Mouse (Mus musculus): ENCODE results near the gene Gan. TPM values are rescaled to one million over a fixed set of nuclear protein-coding genes. Genes with fewer than 3 reads are reported as not detected.

Gan gene
- total RNA-seq, 2 experiments from 2014 or later = 22.6 to 24.7 TPM

GRCm38 (mm10) chr8:117156866-117157768 lies 818 bp upstream of the Gan start:
- DNase-seq (ENCODE audit: low spot score in 2 of 2) = no peak

GRCm38 (mm10) chr8:117157769-117158091 lies 205 bp upstream of the Gan start:
- peak; percentile 97 to 99 for DNase-seq (ENCODE audit: low spot score in 2 of 2)

GRCm38 (mm10) chr8:117159031-117159430 lies 1.1 kb downstream of the Gan start:
- no peak for DNase-seq (ENCODE audit: low spot score in 2 of 2)

GRCm38 (mm10) chr8:117164912-117165311 lies 7.0 kb downstream of the Gan start:
- DNase-seq (ENCODE audit: low spot score in 2 of 2) = no peak

- no peak for DNase-seq (ENCODE audit: low spot score in 2 of 2)
These were observed 7.6 kb downstream of the Gan start for GRCm38 (mm10) chr8:117165542-117165941.

- DNase-seq (ENCODE audit: low spot score in 2 of 2) = no peak
These were observed 8.6 kb downstream of the Gan start for GRCm38 (mm10) chr8:117166515-117166914.

GRCm38 (mm10) chr8:117167243-117167883 lies 9.4 kb downstream of the Gan start:
- no peak for DNase-seq (ENCODE audit: low spot score in 2 of 2)

- DNase-seq (ENCODE audit: low spot score in 2 of 2) = no peak
These were observed 10.4 kb downstream of the Gan start for GRCm38 (mm10) chr8:117168378-117168777.

GRCm38 (mm10) chr8:117171826-117172225 lies 13.9 kb downstream of the Gan start:
- no peak for DNase-seq (ENCODE audit: low spot score in 2 of 2)

GRCm38 (mm10) chr8:117172904-117173303 lies 15.0 kb downstream of the Gan start:
- peak in 1 of 2 experiments; percentile 31 for DNase-seq (ENCODE audit: low spot score in 2 of 2)

- no peak for DNase-seq (ENCODE audit: low spot score in 2 of 2)
These were observed 15.8 kb downstream of the Gan start for GRCm38 (mm10) chr8:117173690-117174089.

GRCm38 (mm10) chr8:117174536-117174935 lies 16.6 kb downstream of the Gan start:
- no peak for DNase-seq (ENCODE audit: low spot score in 2 of 2)

- no peak for DNase-seq (ENCODE audit: low spot score in 2 of 2)
These were observed 18.4 kb downstream of the Gan start for GRCm38 (mm10) chr8:117176308-117176707.

GRCm38 (mm10) chr8:117177236-117177635 lies 19.3 kb downstream of the Gan start:
- DNase-seq (ENCODE audit: low spot score in 2 of 2) = no peak

GRCm38 (mm10) chr8:117178039-117178438 lies 20.1 kb downstream of the Gan start:
- DNase-seq (ENCODE audit: low spot score in 2 of 2) = no peak

GRCm38 (mm10) chr8:117178676-117179075 lies 20.7 kb downstream of the Gan start:
- no peak for DNase-seq (ENCODE audit: low spot score in 2 of 2)

- no peak for DNase-seq (ENCODE audit: low spot score in 2 of 2)
These were observed 24.8 kb downstream of the Gan start for GRCm38 (mm10) chr8:117182746-117183145.

- DNase-seq (ENCODE audit: low spot score in 2 of 2) = no peak
These were observed 25.9 kb downstream of the Gan start for GRCm38 (mm10) chr8:117183664-117184377.

- no peak for DNase-seq (ENCODE audit: low spot score in 2 of 2)
These were observed 36.4 kb downstream of the Gan start for GRCm38 (mm10) chr8:117194355-117194754.

GRCm38 (mm10) chr8:117196593-117196992 lies 38.7 kb downstream of the Gan start:
- no peak for DNase-seq (ENCODE audit: low spot score in 2 of 2)

GRCm38 (mm10) chr8:117197551-117197950 lies 39.6 kb downstream of the Gan start:
- DNase-seq (ENCODE audit: low spot score in 2 of 2) = no peak

Data from layer of hippocampus, postnatal 10 days (tissue).